Mouse (Mus musculus) Patski (cell line): ENCODE data around the gene Klhl25. TPM values are rescaled to one million over a fixed set of nuclear protein-coding genes. Genes with fewer than 3 reads are reported as not detected.
"Not testable (repeated sequence)": the region's sequence is repeated elsewhere in the genome, so short reads cannot be mapped to it uniquely, and the experiment has no call there.

Source experiments
- ATAC-seq: fragments of 100-300 bp; one replicate; pipeline ENCODE4 v1.8.0; 2021
- CTCF ChIA-PET: fragments of 350-600 bp; sonication (Branson Sonifier 250); formaldehyde crosslinking; loops from one replicate; lab custom pipeline; 2022; ENCODE audit warnings: inconsistent platforms; lab: Charles Lee
- POLR2A ChIA-PET: fragments of 350-600 bp; sonication (Branson Sonifier 250); formaldehyde crosslinking; loops from one replicate; lab custom pipeline; 2022; ENCODE audit warnings: antibody characterized with exemption, inconsistent platforms; lab: Charles Lee
- DNase-seq: peaks from one replicate; pipeline ENCODE4 v3.0.0-alpha.2; 2011; ENCODE audit warnings: low read depth, low spot score
- H3K27me3 ChIP-seq: fragments of 371-371 bp; one replicate; pipeline ENCODE4 v1.5.1; 2021
- CTCF ChIP-seq: fragments of 100-300 bp; IDR thresholded peaks from one replicate; pipeline ENCODE4 v1.5.1; 2021
- in situ Hi-C: fragments of 300-500 bp; cut with MboI; formaldehyde crosslinking; loops from 3 replicates; pipeline ENCODE4 v1.11.1; 2018; ENCODE audit warnings: low pct_unique_long_range_greater_than_20kb, mixed read lengths
- polyA plus RNA-seq: library from polyadenylated mRNA; unstranded; gene quantifications from one replicate; pipeline ENCODE4 v1.2.3, GENCODE M21; 2021

Gene Klhl25
- polyA plus RNA-seq, 1 experiment from 2014 or later, result 10.1 TPM

DNA sequence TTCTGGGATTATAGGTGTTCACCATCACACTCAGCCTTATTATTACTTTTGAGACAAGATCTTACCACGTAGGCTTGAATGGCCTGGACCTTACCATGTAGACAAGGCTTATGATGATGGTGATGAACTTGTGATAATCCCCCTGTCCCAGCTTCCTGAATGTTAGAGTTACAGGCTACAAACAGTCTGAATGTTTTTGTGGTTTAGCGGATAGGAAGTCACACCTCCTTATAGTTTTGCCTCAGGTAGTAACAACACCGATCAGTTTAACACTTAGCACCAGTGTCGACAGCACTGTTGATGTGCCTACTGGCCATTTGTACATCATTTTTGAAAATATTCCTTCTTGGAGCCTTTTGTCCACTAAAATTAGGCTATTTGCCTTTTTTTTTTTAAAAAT lies 43.4 kb downstream of the Klhl25 start:
- ATAC-seq, result no peak
- ChIA-PET POLR2A (no interaction called here), CTCF (no interaction called here)
- in situ Hi-C loops, result no loop called here
- no peak for TF ChIP-seq CTCF
- H3K27me3 ChIP-seq, result peaks cover 2% of the 10 kb centered on the region
- DNase-seq, result no peak

DNA sequence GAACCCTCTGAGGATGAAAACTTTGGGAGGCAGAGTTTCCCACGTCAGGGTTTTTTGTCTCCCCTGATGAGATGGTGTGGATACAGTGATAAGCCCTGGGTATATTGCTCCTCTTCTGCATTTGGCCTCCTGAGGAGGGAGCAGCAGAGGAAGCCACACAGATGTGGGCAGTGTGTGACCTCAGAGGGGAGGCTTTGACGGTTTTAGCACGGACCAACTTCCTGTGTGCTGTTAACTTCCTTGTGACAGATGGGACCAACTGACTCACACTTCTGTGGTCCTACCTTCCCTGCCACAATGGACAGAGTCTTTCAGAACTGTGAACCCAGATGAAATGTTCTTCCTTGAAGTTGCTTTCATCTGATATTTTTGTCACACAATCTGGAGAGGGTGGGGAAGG lies 44.6 kb downstream of the Klhl25 start:
- CTCF ChIA-PET, result interaction anchor here (1.7 kb wide), 1 partner anchor 11 kb away, joined by 5 read pairs; no protein-coding TSS in a partner anchor
- POLR2A ChIA-PET, result no interaction called here
- in situ Hi-C loops, result no loop called here
- TF ChIP-seq CTCF, result no peak
- DNase-seq (no peak), ATAC-seq (no peak)
- peaks cover 10% of the 10 kb centered on the region for H3K27me3 ChIP-seq

DNA sequence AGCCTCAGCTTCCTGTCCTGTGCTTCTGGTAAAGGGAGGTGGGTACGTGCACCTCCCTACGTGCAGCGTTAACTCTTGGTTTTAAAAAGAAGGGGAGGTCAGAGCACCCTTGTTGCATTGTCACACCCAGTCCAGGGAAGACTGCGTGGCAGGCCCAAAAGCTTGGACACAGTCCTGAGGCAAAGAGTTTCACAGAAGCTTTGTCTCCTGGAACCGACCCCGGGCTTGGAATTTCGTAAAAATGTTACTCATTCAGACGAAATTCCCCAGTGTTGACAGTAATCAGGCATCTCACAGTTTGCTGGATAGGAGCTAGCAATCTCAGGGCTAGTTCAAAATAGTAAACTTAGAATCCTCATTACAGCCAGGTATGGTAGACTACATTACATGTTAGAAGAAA lies 45.6 kb downstream of the Klhl25 start:
- no peak for TF ChIP-seq CTCF
- peaks cover 12% of the 10 kb centered on the region for H3K27me3 ChIP-seq
- DNase-seq, result no peak
- POLR2A ChIA-PET, result no interaction called here
- in situ Hi-C loops, result no loop called here
- CTCF ChIA-PET, result interaction anchor here (1.7 kb wide), 1 partner anchor 12 kb away, joined by 5 read pairs; no protein-coding TSS in a partner anchor
- no peak for ATAC-seq

DNA sequence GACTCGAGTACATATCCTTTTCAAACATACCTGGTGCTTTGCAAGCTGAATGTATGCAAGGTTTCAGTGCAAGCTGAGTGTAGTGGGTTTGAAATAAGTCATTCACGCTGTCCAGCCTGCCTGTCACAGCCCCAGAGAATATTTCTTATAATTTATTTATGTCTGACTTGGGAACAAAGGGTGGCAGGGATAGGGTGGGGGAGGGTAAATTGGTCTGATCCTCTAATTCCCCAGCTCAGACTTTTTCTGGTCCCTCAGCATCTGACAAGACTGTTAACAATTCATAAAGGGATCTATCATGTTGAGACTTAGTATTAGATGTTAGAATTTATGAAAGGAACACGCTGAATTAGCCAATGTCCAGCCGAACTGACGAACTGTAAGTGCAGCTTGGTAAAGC lies 48.9 kb downstream of the Klhl25 start:
- no peak for ATAC-seq
- no peak for TF ChIP-seq CTCF
- no peak for DNase-seq
- in situ Hi-C loops, result no loop called here
- ChIA-PET CTCF (interaction anchor here (1.2 kb wide), 1 partner anchor 9 kb away, joined by 3 read pairs; no protein-coding TSS in a partner anchor), POLR2A (interaction anchor here (0.7 kb wide), 1 partner anchor 13 kb away, joined by 3 read pairs; no protein-coding TSS in a partner anchor)
- H3K27me3 ChIP-seq, result peaks cover 19% of the 10 kb centered on the region

DNA sequence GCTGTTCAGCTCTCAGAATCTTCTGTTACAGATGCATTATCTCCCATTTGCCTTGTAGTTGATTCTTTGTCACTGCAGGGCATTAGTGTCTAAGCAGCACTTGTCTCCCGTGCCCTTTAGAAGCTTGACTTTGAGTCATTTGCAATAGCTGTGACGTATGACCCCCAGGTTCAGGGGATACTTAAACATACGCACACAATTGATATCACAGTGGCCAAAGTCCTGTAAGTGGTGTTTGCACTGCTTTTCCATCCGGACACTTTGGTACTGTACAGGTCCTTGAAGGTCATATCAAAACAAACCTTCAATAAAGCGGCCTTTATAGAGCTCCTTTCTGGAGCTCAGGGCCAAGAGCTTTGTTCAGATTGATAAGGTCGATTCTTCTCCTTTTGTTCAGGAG lies 51.0 kb downstream of the Klhl25 start:
- ChIA-PET POLR2A (no interaction called here), CTCF (interaction anchor here (0.6 to 1.2 kb wide), 2 partner anchors 11 to 18 kb away, joined by 3 to 4 read pairs; no protein-coding TSS in a partner anchor)
- H3K27me3 ChIP-seq, result peaks cover 25% of the 10 kb centered on the region
- TF ChIP-seq CTCF, result no peak
- in situ Hi-C loops, result no loop called here
- DNase-seq, result no peak
- ATAC-seq, result no peak

DNA sequence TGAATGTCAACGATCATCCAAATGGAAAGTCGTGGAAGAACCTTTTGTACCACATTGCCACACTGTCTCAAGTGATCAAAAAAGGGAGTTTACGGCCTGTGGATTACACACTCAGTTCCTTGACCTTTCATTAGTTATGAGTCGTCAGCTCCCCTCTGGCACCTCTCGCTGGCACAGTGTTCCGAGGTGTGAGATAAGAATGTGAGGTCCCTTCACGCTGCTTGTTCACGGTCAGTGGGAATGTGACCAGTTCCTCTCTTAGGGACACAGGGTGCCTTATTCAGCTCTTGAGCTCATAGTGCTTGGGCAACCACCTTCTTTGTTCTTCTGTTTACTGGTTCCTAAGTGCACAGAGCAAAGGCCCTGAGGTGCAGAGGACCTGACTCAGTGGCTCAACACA lies 51.4 kb downstream of the Klhl25 start:
- no peak for DNase-seq
- ChIA-PET CTCF (interaction anchor here (0.6 to 1.2 kb wide), 2 partner anchors 11 to 18 kb away, joined by 3 to 4 read pairs; no protein-coding TSS in a partner anchor), POLR2A (no interaction called here)
- H3K27me3 ChIP-seq, result peaks cover 28% of the 10 kb centered on the region
- in situ Hi-C loops, result no loop called here
- TF ChIP-seq CTCF, result no peak
- ATAC-seq, result no peak

DNA sequence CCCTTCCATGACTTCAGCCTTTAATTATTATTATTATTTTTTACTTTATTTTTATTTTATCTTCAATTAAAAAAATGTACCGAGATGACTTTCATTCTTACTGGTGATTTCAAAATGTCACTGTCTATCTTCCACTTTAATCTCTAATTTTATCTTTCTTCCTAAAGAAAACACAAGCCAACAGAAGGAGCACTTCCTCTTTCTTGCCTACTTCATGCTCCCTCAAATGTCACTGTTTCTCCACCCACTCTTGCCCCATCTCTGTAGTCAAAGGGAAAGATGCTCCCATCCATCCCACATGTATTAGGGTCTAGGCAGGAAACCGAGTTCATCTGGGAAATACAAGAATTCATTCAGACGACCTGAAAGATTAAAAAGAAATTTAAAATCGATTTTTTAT lies 51.8 kb downstream of the Klhl25 start:
- no peak for TF ChIP-seq CTCF
- POLR2A ChIA-PET, result no interaction called here
- CTCF ChIA-PET, result no interaction called here
- no peak for DNase-seq
- ATAC-seq, result no peak
- H3K27me3 ChIP-seq, result peaks cover 30% of the 10 kb centered on the region
- in situ Hi-C loops, result no loop called here

DNA sequence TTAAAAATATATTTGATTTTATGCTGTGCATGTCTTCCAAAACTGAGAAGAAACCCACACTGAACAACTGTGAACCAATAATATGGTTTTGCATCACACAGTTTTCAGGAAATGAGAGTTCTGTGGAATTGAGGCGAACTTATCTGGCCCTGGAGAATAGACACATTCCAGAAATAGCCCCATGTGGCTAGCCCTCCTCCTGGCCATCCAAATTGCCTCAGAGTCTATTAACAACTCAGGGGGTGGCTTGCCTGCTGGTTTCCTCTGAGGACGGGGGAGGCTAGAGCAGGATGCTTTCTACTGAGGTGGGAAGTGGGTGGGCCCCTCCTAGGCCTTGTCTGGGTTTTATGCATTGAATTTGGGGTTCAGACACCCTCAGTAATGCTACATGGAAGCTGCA lies 57.0 kb downstream of the Klhl25 start:
- DNase-seq, result no peak
- in situ Hi-C loops, result no loop called here
- peaks cover 21% of the 10 kb centered on the region for H3K27me3 ChIP-seq
- ChIA-PET POLR2A (interaction anchor here (0.6 kb wide), 1 partner anchor 457 kb away, joined by 6 read pairs; no protein-coding TSS in a partner anchor), CTCF (no interaction called here)
- TF ChIP-seq CTCF, result no peak
- no peak for ATAC-seq

DNA sequence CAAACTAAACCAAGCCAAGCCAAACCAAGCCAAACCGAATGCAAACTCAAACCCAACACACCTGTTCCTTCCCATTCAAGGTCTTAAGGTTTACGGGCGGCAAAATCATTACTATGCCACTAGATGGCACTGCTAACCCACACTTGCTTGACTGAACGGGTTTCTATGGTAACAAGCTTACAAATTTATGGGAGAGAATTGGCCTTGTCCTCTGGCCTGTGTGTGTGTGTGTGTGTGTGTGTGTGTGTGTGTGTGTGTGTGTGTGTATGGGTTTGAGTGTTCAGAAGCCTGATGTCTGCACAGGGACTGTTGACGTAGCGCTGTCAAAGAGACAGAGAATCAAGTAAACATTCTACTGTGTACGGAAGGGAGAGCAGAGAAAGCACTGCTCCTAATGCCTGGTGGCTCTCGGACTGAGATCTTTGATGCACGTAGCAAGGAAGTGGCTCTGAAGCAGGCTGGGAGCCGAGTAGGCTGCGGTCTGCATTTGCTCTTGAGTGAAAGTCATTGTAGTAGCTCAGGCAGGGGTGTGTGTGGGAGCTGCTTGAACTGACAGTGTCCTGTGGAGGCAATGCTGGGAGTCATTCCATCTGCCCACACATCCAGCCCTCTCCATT lies 62.0 kb downstream of the Klhl25 start:
- in situ Hi-C loops, result no loop called here
- TF ChIP-seq CTCF, result peak; percentile 77
- ATAC-seq (peak; percentile 71), DNase-seq (no peak)
- POLR2A ChIA-PET, result interaction anchor here (0.6 kb wide), 1 partner anchor 13 kb away, joined by 3 read pairs; no protein-coding TSS in a partner anchor
- CTCF ChIA-PET, result interaction anchor here (0.5 to 1.8 kb wide), 5 partner anchors 11 to 153 kb away, joined by 3 to 12 read pairs (median 3); no protein-coding TSS in a partner anchor
- peaks cover 8% of the 10 kb centered on the region for H3K27me3 ChIP-seq

DNA sequence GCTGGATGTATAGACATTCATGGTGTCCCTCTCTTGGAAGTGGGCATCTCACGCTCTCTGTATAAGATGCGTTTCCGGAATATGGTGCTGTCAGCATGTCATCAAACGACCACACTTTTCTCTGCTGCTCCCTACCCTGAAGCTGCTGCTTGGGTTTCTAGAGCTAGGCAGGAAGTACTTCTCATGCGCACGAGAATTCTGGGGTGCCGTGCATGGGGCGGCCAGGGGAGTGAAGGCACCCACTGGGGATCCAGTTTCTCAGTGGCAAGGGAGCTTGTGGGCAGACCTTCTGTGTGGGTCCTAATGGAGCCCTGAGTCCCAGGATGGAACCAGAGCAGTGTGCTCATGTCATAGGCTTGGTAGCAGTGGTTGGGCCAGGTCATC lies 62.5 kb downstream of the Klhl25 start:
- ChIA-PET CTCF (interaction anchor here (0.5 to 1.8 kb wide), 5 partner anchors 12 to 152 kb away, joined by 3 to 12 read pairs (median 3); no protein-coding TSS in a partner anchor), POLR2A (no interaction called here)
- peaks cover 8% of the 10 kb centered on the region for H3K27me3 ChIP-seq
- in situ Hi-C loops, result no loop called here
- no peak for TF ChIP-seq CTCF
- DNase-seq (no peak), ATAC-seq (no peak)

DNA sequence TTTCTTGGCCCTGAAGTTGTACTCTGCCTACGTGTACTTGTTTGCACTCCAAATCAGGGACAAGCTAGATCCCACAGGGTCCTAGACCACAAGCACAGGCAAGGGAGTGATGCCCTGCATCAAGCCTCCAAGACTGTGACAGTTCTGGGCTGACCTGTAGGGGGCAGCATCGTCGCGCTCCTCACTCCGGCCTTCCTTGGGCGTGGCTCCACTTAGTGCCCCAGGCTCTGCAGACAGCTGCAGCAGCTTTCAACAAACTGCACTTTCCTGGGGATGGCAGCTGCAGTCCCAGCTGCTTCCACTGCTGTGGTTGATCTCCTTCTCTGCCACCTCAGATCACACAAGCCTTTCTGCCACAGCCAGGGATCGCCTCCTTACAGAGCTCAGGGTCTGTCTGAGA lies 65.8 kb downstream of the Klhl25 start:
- POLR2A ChIA-PET, result interaction anchor here (0.6 kb wide), 2 partner anchors 489 to 865 kb away, joined by 4 read pairs; no protein-coding TSS in a partner anchor
- TF ChIP-seq CTCF, result peak; percentile 83
- in situ Hi-C loops, result no loop called here
- DNase-seq (no peak), ATAC-seq (peak; percentile 93)
- H3K27me3 ChIP-seq, result peaks cover 5% of the 10 kb centered on the region
- CTCF ChIA-PET, result interaction anchor here (0.7 to 1.2 kb wide), 3 partner anchors 23 to 36 kb away, joined by 3 read pairs; no protein-coding TSS in a partner anchor

DNA sequence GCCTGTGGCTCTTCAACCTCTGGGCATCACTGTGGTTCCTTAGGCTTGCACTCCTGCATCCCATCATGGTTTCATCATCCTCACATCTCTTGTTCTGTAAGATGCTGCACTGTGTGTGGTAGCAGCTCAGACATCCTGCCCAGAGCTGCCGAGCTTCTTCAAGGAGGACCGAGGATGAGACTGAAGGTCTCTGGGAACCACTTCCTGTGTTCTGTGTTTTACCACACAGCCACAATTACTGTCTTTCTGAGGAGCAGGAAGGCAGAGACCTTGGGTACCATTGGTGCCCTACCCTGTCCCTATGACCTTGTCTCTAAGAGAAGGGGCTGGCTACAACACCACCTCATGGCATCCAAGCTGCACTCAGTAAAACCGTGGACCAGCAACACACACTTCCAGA lies 67.4 kb downstream of the Klhl25 start:
- CTCF ChIA-PET, ATAC-seq, DNase-seq, H3K27me3 ChIP-seq, POLR2A ChIA-PET, in situ Hi-C loops: not testable (repeated sequence)
